Mouse (Mus musculus) common myeloid progenitor, adult 5-6 weeks (primary cell): ENCODE measurements around the gene Vmn1r29. TPM values are rescaled to one million over a fixed set of nuclear protein-coding genes. Genes with fewer than 3 reads are reported as not detected.
"Not testable (repeated sequence)": the region's sequence is repeated elsewhere in the genome, so short reads cannot be mapped to it uniquely, and the experiment has no call there.

Experiments used
- ATAC-seq: replicated peaks from 2 replicates; pipeline ENCODE4 v1.8.0; 2016; ENCODE audit warnings: low read depth, mild to moderate bottlenecking, moderate TSS enrichment, inconsistent platforms; ENCODE audit not compliant: poor library complexity, severe bottlenecking
- total RNA-seq: library from RNA; stranded (forward); fragments of 200-1000, 187-1606 nt; gene quantifications from 2 replicates; pipeline ENCODE4 v1.2.3, GENCODE M21; 2017

Gene Vmn1r29
- total RNA-seq: not detected in 2 replicates

DNA sequence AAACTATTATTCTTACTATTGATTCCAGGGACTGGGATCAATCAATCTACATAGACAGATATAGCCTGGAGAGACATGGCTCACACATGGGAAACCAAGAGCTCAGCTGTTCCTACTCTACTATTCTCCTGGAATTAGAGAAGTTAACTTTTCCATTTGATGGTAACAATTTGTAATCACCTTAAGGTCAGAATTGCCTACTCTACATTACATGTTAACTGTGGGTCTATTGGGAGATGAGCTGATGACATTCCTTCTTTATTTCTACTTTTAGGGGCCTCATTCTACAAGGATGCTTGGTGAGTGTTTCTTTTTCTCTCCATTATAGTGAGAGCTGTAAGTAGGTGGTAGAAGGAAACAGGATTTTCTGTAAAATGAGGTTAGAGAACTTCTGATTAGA, at the start of gene Vmn1r29:
Gene Vmn1r29 (plus strand): TSS at position 301 of the 400 bp plus-strand sequence.
- no peak for ATAC-seq

GRCm38 (mm10) chr6:58261737-58262136, 39.6 kb upstream of the Vmn1r29 start, which contains the start of gene Vmn1r28:
TSS of gene Vmn1r28 (plus strand) at chr6:58262037.
- no peak for ATAC-seq

DNA sequence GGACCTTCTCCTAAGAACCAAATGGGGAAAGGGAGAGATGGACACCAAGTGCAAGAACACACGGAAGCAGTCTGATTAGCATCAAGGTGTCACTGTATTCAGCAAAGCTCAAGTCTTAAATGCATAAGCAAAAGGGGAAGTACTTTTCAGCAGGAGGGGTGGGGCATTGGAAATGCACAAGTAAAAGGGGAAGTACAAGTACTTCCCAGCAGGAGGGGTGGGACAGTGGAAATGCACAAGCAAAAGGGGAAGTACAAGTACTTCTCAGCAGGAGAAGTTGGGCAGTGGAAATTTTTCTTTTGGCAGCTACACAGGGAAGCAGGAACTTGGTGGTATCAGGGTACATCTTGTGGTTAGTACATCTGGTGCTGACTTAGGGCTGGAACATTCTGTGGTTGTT, 21.7 kb upstream of the Vmn1r29 start:
- ATAC-seq: not testable (repeated sequence)

DNA sequence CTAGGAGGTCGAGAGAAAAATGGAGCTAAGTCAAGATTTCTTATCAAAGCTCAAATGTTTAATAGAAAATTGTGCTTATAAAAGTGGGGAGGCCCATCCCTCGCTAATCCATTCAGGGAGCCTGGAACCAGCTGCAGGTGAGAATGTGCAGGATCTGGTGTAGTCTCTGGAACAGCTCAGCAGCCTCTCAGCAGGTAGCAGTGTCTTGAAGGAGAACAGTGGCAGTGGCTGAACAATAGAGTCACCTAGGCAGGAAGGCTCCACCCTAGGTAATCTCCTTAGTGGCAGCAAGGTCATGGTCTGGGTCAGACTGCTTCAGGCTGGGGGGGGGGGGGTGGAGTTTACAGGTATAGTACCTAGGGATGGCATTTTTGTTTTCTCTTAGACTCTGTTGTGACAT, 9.1 kb upstream of the Vmn1r29 start:
- ATAC-seq: no peak

DNA sequence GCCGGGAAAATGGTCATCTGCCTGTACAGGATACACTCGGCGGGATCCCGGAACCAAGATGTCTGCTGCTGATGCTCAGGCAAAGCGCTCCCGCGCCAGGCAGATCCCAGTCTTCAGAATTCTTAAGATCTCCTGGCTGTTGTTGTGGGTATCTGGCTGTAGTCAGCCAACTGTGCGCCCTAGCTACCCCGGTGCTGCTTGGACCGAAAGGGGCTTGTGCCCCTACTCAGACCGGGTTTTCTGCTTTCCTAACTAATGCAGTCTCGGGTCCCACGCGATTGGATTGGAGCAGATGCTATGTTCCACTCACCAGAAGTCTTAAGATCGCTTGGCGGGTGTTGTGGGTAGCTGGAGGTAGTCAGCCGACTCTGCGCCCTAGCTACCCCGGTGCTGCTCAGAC, 2.8 kb upstream of the Vmn1r29 start:
- ATAC-seq: not testable (repeated sequence)

DNA sequence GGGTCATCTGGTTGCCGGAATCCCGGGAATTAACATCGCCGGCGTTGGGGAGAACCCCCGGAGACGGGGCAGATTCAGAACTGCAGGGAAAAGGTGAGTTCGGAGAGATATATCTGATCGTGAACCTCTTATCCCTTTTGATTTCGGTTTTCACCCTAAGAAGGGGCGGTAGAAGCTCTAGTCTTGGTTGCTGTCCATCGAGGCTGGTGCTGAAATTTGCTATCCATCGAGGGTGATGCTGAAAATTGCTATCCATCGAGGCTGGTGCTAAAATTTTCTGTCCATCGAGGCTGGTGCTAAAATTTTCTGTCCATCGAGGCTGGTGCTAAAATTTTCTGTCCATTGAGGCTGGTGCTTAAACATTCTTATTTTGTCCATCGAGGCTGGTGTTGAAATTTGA, 29.3 kb downstream of the Vmn1r29 start:
- ATAC-seq: not testable (repeated sequence)

Other genes with a start within 250 kb of the Vmn1r29 start
- gene Vmn1r27, start 82.7 kb upstream of the Vmn1r29 start, total RNA-seq: not detected in 2 replicates
- not detected in 2 replicates for gene Vmn1r28, start 39.5 kb upstream of the Vmn1r29 start, total RNA-seq
- not detected in 2 replicates for gene Vmn1r30, start 141.8 kb downstream of the Vmn1r29 start, total RNA-seq
- not detected in 2 replicates for gene Vmn1r31, start 173.8 kb downstream of the Vmn1r29 start, total RNA-seq